Mouse (Mus musculus) stomach, postnatal 0 days (tissue): ENCODE measurements at regions not wholly inside any gene's neighbourhood (a gene's known extent, or its start where the extent isn't known, plus 50 kb on each side); places are given as distances from the start of the nearest gene placed in this dataset.

Experiments
- CTCF ChIP-seq: IDR thresholded peaks from 2 replicates; pipeline ENCODE4 v1.5.1; 2016; ENCODE audit warnings: antibody characterized with exemption, low read depth, mild to moderate bottlenecking, moderate library complexity
- EP300 ChIP-seq: optimal IDR thresholded peaks from 2 replicates; pipeline ENCODE3; 2016; ENCODE audit warnings: antibody characterized with exemption

DNA sequence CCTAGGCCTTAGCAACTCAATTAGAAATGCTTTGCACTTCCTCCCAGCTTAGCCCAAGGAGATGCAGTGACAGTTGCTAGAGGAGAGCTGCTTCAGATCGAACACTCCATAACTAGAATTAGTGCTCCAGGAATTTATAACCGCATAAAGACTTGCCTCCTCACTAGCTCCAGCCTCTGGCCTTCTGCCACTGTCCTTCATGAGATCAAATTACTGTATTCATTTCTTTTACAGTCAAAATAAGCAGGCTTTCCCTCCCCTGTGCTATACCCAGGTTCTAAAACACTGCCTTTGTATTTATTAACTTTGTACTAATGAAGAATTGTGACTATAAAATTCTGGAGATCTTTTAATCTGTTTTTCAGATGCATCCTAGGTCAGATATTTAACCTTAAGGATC is 104.8 kb upstream of the Olfr275 start:
- no peak for TF ChIP-seq CTCF
- TF ChIP-seq EP300 = no peak
